Mouse (Mus musculus): ENCODE data around the gene Spag5. TPM values are rescaled to one million over a fixed set of nuclear protein-coding genes. Genes with fewer than 3 reads are reported as not detected.

Gene Spag5
- 1 to 10 TPM; 2.3 to 3.7 TPM for total RNA-seq (2023)

GRCm38 (mm10) chr11:78301357-78302084 lies at the start of gene Spag5:
TSS of gene Spag5 (plus strand) at chr11:78301529.

GRCm38 (mm10) chr11:78261380-78262352 lies 39.7 kb upstream of the Spag5 start, which contains the start of gene 2610507B11Rik:
TSS of gene 2610507B11Rik (plus strand) at chr11:78261752.

GRCm38 (mm10) chr11:78290654-78291053 lies 10.7 kb upstream of the Spag5 start, which contains the start of gene BC030499:
TSS of gene BC030499 (plus strand) at chr11:78290841.

GRCm38 (mm10) chr11:78322860-78323259 lies 21.5 kb downstream of the Spag5 start, which contains the start of gene Aldoc:
TSS of gene Aldoc (plus strand) at chr11:78322968.

GRCm38 (mm10) chr11:78327634-78328511 lies 26.5 kb downstream of the Spag5 start, which contains the start of gene Pigs:
TSS of gene Pigs (plus strand) at chr11:78328415.

GRCm38 (mm10) chr11:78343381-78344327 lies 42.3 kb downstream of the Spag5 start, which contains the start of gene Unc119:
TSS of gene Unc119 (plus strand) at chr11:78343482.

Other genes with a start within 250 kb of the Spag5 start
- 10 to 100 TPM; 25.1 to 36.1 TPM for gene Eral1, start 221.1 kb upstream of the Spag5 start, total RNA-seq (2023)
- 10 to 100 TPM; 17.8 to 18.0 TPM for gene Fam222b, start 206.9 kb upstream of the Spag5 start, total RNA-seq (2023)
- 10 to 100 TPM; 50.9 to 57.5 TPM for gene Traf4, start 135.9 kb upstream of the Spag5 start, total RNA-seq (2023)
- 10 to 100 TPM; 18.8 to 31.9 TPM for gene Nek8, start 124.9 kb upstream of the Spag5 start, total RNA-seq (2023)
- 1 to 10 TPM; 1.9 to 3.2 TPM for gene Tlcd1, start 124.8 kb upstream of the Spag5 start, total RNA-seq (2023)
- 1,000 to 10,000 TPM; 2,438 to 2,493 TPM for gene Rpl23a, start 117.9 kb upstream of the Spag5 start, total RNA-seq (2023)
- gene Rab34, start 113.1 kb upstream of the Spag5 start, total RNA-seq (2023): not detected
- gene Proca1, start 108.1 kb upstream of the Spag5 start, total RNA-seq (2023): not detected
- gene Sdf2, start 55.8 kb upstream of the Spag5 start, total RNA-seq (2023): 10 to 100 TPM; 61.6 to 62.6 TPM
- gene Supt6, start 55.5 kb upstream of the Spag5 start, total RNA-seq (2023): 10 to 100 TPM; 71.7 to 73.7 TPM
- gene 2610507B11Rik, start 39.8 kb upstream of the Spag5 start, total RNA-seq (2023): 100 to 1,000 TPM; 133 to 141 TPM
- 1 to 10 TPM; 2.7 to 4.4 TPM for gene BC030499, start 10.7 kb upstream of the Spag5 start, total RNA-seq (2023)
- gene Aldoc, start 21.4 kb downstream of the Spag5 start, total RNA-seq (2023): 10 to 100 TPM; 45.7 to 48.3 TPM
- gene Pigs, start 26.9 kb downstream of the Spag5 start, total RNA-seq (2023): 10 to 100 TPM; 58.7 to 61.3 TPM
- gene Unc119, start 42.0 kb downstream of the Spag5 start, total RNA-seq (2023): 10 to 100 TPM; 58.2 to 68.7 TPM
- gene Foxn1, start 85.0 kb downstream of the Spag5 start, total RNA-seq (2023): not detected
- not detected for gene Slc13a2, start 120.7 kb downstream of the Spag5 start, total RNA-seq (2023)
- gene Slc46a1, start 164.2 kb downstream of the Spag5 start, total RNA-seq (2023): under 1 TPM in 1 of 2 experiments, not detected in 1; 0.90 TPM
- gene Sarm1, start 196.2 kb downstream of the Spag5 start, total RNA-seq (2023): 1 to 10 TPM; 2.5 to 2.9 TPM
- not detected for gene Vtn, start 197.6 kb downstream of the Spag5 start, total RNA-seq (2023)
- not detected for gene Sebox, start 201.9 kb downstream of the Spag5 start, total RNA-seq (2023)
- gene Tmem199, start 210.6 kb downstream of the Spag5 start, total RNA-seq (2023): 10 to 100 TPM; 37.6 to 40.0 TPM
- gene Poldip2, start 210.7 kb downstream of the Spag5 start, total RNA-seq (2023): 10 to 100 TPM; 41.5 to 53.0 TPM
- gene Tnfaip1, start 234.8 kb downstream of the Spag5 start, total RNA-seq (2023): 10 to 100 TPM; 16.6 to 19.0 TPM
- 10 to 100 TPM; 32.9 to 33.5 TPM for gene Ift20, start 234.8 kb downstream of the Spag5 start, total RNA-seq (2023)
- 1 to 10 TPM; 5.5 to 6.2 TPM for gene Tmem97, start 249.2 kb downstream of the Spag5 start, total RNA-seq (2023)